Comparison of ENCODE assay signal across 8 mouse cellular contexts in genomic region chr7:44701921-44702320, GRCm38 (mm10). TPM values are rescaled to one million over a fixed set of nuclear protein-coding genes. Genes with fewer than 3 reads are reported as not detected.
DNase-seq lines count a peak whose midpoint lies in the region; ATAC-seq and TF ChIP-seq lines count a peak whose summit lies in the region.

No protein-coding gene starts in this region.

- 20% methylated on average over 6 of the region's 6 CpGs for WGBS in spleen, adult 2 months
- 4% methylated on average over 6 of the region's 6 CpGs for WGBS in forebrain, embryonic 14.5 days
- WGBS in midbrain, embryonic 12.5 days: 5% methylated on average over 5 of the region's 6 CpGs

- H3K27ac ChIP-seq in spleen, adult 2 months (ENCODE audit: insufficient read depth, low read length): no peak overlapping the region
- H3K27ac ChIP-seq in forebrain, embryonic 14.5 days (ENCODE audit: low read depth, low read length): no peak overlapping the region
- no peak overlapping the region for H3K27ac ChIP-seq in midbrain, embryonic 12.5 days (replicated peaks)

- H3K27me3 ChIP-seq in spleen, adult 2 months (ENCODE audit: control insufficient read depth, insufficient read depth, low read length): no peaks in the 10 kb centered on the region
- no peaks in the 10 kb centered on the region for H3K27me3 ChIP-seq in forebrain, embryonic 14.5 days (replicated peaks; ENCODE audit: control insufficient read depth, insufficient read depth, low read length)
- H3K27me3 ChIP-seq in midbrain, embryonic 12.5 days: peaks cover 10% of the 10 kb centered on the region; the same call in 1 of the 2 replicates

- H3K9ac ChIP-seq in forebrain, embryonic 14.5 days (ENCODE audit: low read length): no peak overlapping the region
- no peak overlapping the region for H3K9ac ChIP-seq in midbrain, embryonic 12.5 days (replicated peaks)

- H3K9me3 ChIP-seq in forebrain, embryonic 14.5 days (replicated peaks; ENCODE audit: control insufficient read depth, low read length): no peaks in the 10 kb centered on the region
- H3K9me3 ChIP-seq in midbrain, embryonic 12.5 days: peaks cover 6% of the 10 kb centered on the region; the same call in 1 of the 2 replicates

- H3K4me3 ChIP-seq in spleen, adult 2 months (ENCODE audit: extremely low read depth, insufficient read depth, insufficient read length): no peak overlapping the region
- H3K4me3 ChIP-seq in forebrain, embryonic 14.5 days (ENCODE audit: low read depth, low read length): no peak overlapping the region
- H3K4me3 ChIP-seq in midbrain, embryonic 12.5 days: no peak overlapping the region

- no peak overlapping the region for H3K4me2 ChIP-seq in forebrain, embryonic 14.5 days (ENCODE audit: low read length)
- H3K4me2 ChIP-seq in midbrain, embryonic 12.5 days (replicated peaks): no peak overlapping the region

- peak; percentile 62 for ATAC-seq in forebrain, embryonic 14.5 days
- ATAC-seq in midbrain, embryonic 12.5 days (ENCODE audit: low FRiP score, low read depth): peak; percentile 54; the same call in 1 of the 2 replicates

- no peaks in the 10 kb centered on the region for H3K36me3 ChIP-seq in spleen, adult 2 months (ENCODE audit: control insufficient read depth, insufficient read depth, low read length)
- no peaks in the 10 kb centered on the region for H3K36me3 ChIP-seq in forebrain, embryonic 14.5 days (ENCODE audit: control insufficient read depth, insufficient read depth, low read length)
- no peaks in the 10 kb centered on the region for H3K36me3 ChIP-seq in midbrain, embryonic 12.5 days

- TF ChIP-seq POLR2A in spleen, adult 2 months (IDR thresholded peaks at IDR 0.05; ENCODE audit: low read depth, low read length): no peak

- no peak for DNase-seq in spleen, adult 2 months (ENCODE audit: low read depth in 1 of 2, low spot score in 2 of 2)
- DNase-seq in spleen, postnatal 36 days (ENCODE audit: low spot score in 2 of 2): no peak
- DNase-seq in cerebellum, adult 11 months: peak; percentile 49
- DNase-seq in forebrain, embryonic 14.5 days (ENCODE audit: low spot score): peak; percentile 68
- peak; percentile 41 to 55 for DNase-seq in kidney, postnatal 4 days
- DNase-seq in ovary, postnatal 36 days (ENCODE audit: low spot score): no peak
- DNase-seq in testis, postnatal 10 days (ENCODE audit: low spot score): no peak

- no peaks in the 10 kb centered on the region for H3K4me1 ChIP-seq in spleen, adult 2 months (ENCODE audit: control insufficient read depth, insufficient read depth, insufficient read length)
- H3K4me1 ChIP-seq in forebrain, embryonic 14.5 days (ENCODE audit: control insufficient read depth, insufficient read depth, low read length): no peaks in the 10 kb centered on the region
- H3K4me1 ChIP-seq in midbrain, embryonic 12.5 days: peaks cover 14% of the 10 kb centered on the region

- peak; percentile 16; the same call in 1 of the 2 replicates for TF ChIP-seq CTCF in spleen, adult 2 months (IDR thresholded peaks at IDR 0.05; ENCODE audit: extremely low read depth, insufficient read depth, insufficient read length, insufficient replicate concordance)

RNA-seq across cellular contexts. Expression of gene Izumo2, which starts 6.6 kb away (rescaled TPM):
- not detected in 2 replicates for polyA plus RNA-seq in spleen, adult 2 months (2012; rRNA removed)
- not detected in 2 replicates for polyA plus RNA-seq in forebrain, embryonic 14.5 days (2014; fragmentation: Nextera tagmentation; extraction: Ambion mirVana)
- not detected in 2 replicates for polyA plus RNA-seq in midbrain, embryonic 12.5 days (2016; fragmentation: Nextera tagmentation; extraction: Ambion mirVana)

RNA-seq across cellular contexts. Expression of gene Myh14, which starts 31.3 kb away (rescaled TPM):
- polyA plus RNA-seq in spleen, adult 2 months (2012; rRNA removed): 0.09 and 0.63 TPM in 2 replicates
- 0.74 and 1.1 TPM in 2 replicates for polyA plus RNA-seq in forebrain, embryonic 14.5 days (2014; fragmentation: Nextera tagmentation; extraction: Ambion mirVana)
- polyA plus RNA-seq in midbrain, embryonic 12.5 days (2016; fragmentation: Nextera tagmentation; extraction: Ambion mirVana): 1.9 and 2.3 TPM in 2 replicates

RNA-seq across cellular contexts. Expression of gene Vrk3, which starts 46.3 kb away (rescaled TPM):
- 46.4 and 52.5 TPM in 2 replicates for polyA plus RNA-seq in spleen, adult 2 months (2012; rRNA removed)
- 32.0 and 33.5 TPM in 2 replicates for polyA plus RNA-seq in forebrain, embryonic 14.5 days (2014; fragmentation: Nextera tagmentation; extraction: Ambion mirVana)
- 38.4 and 43.7 TPM in 2 replicates for polyA plus RNA-seq in midbrain, embryonic 12.5 days (2016; fragmentation: Nextera tagmentation; extraction: Ambion mirVana)

RNA-seq across cellular contexts. Expression of gene Zfp473, which starts 48.9 kb away (rescaled TPM):
- polyA plus RNA-seq in spleen, adult 2 months (2012; rRNA removed): 0.25 and 0.27 TPM in 2 replicates
- polyA plus RNA-seq in forebrain, embryonic 14.5 days (2014; fragmentation: Nextera tagmentation; extraction: Ambion mirVana): 1.2 and 1.3 TPM in 2 replicates
- 2.9 and 3.5 TPM in 2 replicates for polyA plus RNA-seq in midbrain, embryonic 12.5 days (2016; fragmentation: Nextera tagmentation; extraction: Ambion mirVana)

Comparison
In these comparisons a context has a peak if more than half of its experiments do, and no peak if none do; other contexts are left out.
1. DNase-seq: peak in cerebellum, adult 11 months (single experiment), forebrain, embryonic 14.5 days (single experiment) and kidney, postnatal 4 days (2 of 2); none in spleen, adult 2 months (0 of 2), spleen, postnatal 36 days (0 of 2), ovary, postnatal 36 days (single experiment) and testis, postnatal 10 days (single experiment).